Mouse (Mus musculus): ENCODE data around the gene Slc44a5. TPM values are rescaled to one million over a fixed set of nuclear protein-coding genes. Genes with fewer than 3 reads are reported as not detected.

Gene Slc44a5
- total and polyA plus RNA-seq, 3 experiments, result 0.14 to 0.25 TPM; not detected in 1

DNA sequence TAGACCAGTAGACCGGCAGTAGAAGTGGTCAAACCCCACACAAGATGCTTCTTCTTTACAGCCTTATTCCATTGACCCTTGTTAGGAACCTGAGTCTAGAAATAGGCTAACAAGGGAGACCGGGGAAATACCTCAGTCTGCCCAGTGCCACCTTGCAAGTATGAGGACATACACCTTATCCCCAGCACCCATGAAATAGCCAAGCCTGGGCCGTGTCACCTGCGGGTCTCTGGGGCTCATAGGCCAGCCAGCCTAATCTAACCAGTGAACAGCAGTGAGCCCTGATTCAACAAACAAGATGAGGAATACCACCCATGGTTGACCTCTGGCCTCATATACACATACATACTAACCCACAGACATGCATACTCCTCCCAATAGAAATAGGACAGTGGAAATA, 142.2 kb downstream of the Slc44a5 start:
- 93% methylated on average over 4 of the region's 4 CpGs for WGBS

DNA sequence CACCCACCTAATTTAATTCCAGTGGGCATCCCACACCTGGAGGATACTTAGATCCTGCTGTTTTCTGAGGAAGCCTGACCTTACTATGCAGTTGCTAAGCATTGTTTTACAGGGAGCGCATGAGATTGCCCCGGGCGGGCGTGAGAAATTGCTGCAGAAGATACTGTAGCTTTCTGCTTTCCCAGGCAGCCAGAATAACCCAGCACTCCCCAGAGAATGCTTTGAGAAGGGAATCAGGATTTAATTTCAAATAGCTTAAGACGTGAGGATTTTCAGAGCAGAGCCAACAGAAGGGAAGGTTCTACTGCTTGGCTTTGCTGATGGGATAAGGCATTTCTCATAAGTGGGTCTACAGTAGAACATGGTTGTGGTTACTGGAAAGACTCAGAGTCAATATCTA, 142.8 kb downstream of the Slc44a5 start:
- H3K27ac ChIP-seq, result no peak overlapping the region
- WGBS, result 86% methylated on average over 5 of the region's 5 CpGs
- no peaks in the 10 kb centered on the region for H3K4me1 ChIP-seq (ENCODE audit: control insufficient read depth, insufficient read depth, low read length)
- DNase-seq, result no peak
- H3K9ac ChIP-seq (ENCODE audit: low read depth, low read length), result no peak overlapping the region
- intact Hi-C loops (cut with DNase I), result no loop called here
- no peak overlapping the region for H3K4me3 ChIP-seq
- no peaks in the 10 kb centered on the region for H3K36me3 ChIP-seq (ENCODE audit: control insufficient read depth, insufficient read depth, low read length)
- no peaks in the 10 kb centered on the region for H3K79me2 ChIP-seq (replicated peaks; ENCODE audit: control insufficient read depth, insufficient read depth, low read length)
- TF ChIP-seq CTCF (IDR thresholded peaks at IDR 0.05) (no peak), EP300 (IDR thresholded peaks at IDR 0.05; ENCODE audit: insufficient read depth, low read depth, low read length) (no peak), POLR2A (IDR thresholded peaks at IDR 0.05; ENCODE audit: insufficient read depth, low read depth, low read length) (no peak)
- no peaks in the 10 kb centered on the region for H3K27me3 ChIP-seq (ENCODE audit: control insufficient read depth, insufficient read depth, low read length)

More for the DNA sequence above, 142.2 kb downstream of the Slc44a5 start:
- TF ChIP-seq EP300 (IDR thresholded peaks at IDR 0.05; ENCODE audit: insufficient read depth, low read depth, low read length) (no peak), POLR2A (IDR thresholded peaks at IDR 0.05; ENCODE audit: insufficient read depth, low read depth, low read length) (no peak), CTCF (IDR thresholded peaks at IDR 0.05) (no peak)
- intact Hi-C loops (cut with DNase I), result no loop called here
- Histone ChIP-seq H3K4me1 (ENCODE audit: control insufficient read depth, insufficient read depth, low read length) (no peaks in the 10 kb centered on the region), H3K27ac (no peak overlapping the region), H3K79me2 (replicated peaks; ENCODE audit: control insufficient read depth, insufficient read depth, low read length) (no peaks in the 10 kb centered on the region), H3K27me3 (ENCODE audit: control insufficient read depth, insufficient read depth, low read length) (no peaks in the 10 kb centered on the region), H3K36me3 (ENCODE audit: control insufficient read depth, insufficient read depth, low read length) (no peaks in the 10 kb centered on the region), H3K4me3 (no peak overlapping the region), H3K9ac (ENCODE audit: low read depth, low read length) (no peak overlapping the region)
- no peak for DNase-seq

- no peaks in the 10 kb centered on the region for H3K4me1 ChIP-seq (ENCODE audit: control insufficient read depth, insufficient read depth, low read length)
- H3K79me2 ChIP-seq (replicated peaks; ENCODE audit: control insufficient read depth, insufficient read depth, low read length), result no peaks in the 10 kb centered on the region
- TF ChIP-seq POLR2A (IDR thresholded peaks at IDR 0.05; ENCODE audit: insufficient read depth, low read depth, low read length), result no peak
- 81% methylated on average over 6 of the region's 6 CpGs for WGBS
- no peaks in the 10 kb centered on the region for H3K36me3 ChIP-seq (ENCODE audit: control insufficient read depth, insufficient read depth, low read length)
- H3K27me3 ChIP-seq (ENCODE audit: control insufficient read depth, insufficient read depth, low read length), result no peaks in the 10 kb centered on the region
- H3K4me3 ChIP-seq, result no peak overlapping the region
- no peak overlapping the region for H3K27ac ChIP-seq
- intact Hi-C loops (cut with DNase I), result no loop called here
- no peak overlapping the region for H3K9ac ChIP-seq (ENCODE audit: low read depth, low read length)
- no peak for DNase-seq
These were observed 145.9 kb downstream of the Slc44a5 start for GRCm38 (mm10) chr3:154118992-154119603.

DNA sequence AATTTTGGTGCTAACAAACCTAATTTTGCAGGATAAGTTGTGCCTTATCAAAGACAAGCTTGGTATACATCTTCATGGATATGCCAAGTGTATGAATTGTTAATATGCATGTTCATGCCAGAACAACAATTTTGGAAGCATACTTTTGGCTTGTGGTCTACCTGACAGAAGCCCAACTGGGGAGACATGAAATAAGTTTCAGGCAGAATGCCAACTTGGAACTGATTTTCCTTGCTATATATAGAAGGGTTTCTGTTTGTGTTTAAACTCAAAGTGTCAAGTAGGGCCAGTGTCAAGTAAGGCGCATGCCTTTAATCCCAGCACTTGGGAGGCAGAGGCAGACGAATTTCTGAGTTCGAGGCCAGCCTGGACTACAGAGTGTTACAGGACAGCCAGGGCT, 149.3 kb downstream of the Slc44a5 start:
- DNase-seq, result no peak
- Histone ChIP-seq H3K4me3 (no peak overlapping the region), H3K36me3 (ENCODE audit: control insufficient read depth, insufficient read depth, low read length) (no peaks in the 10 kb centered on the region), H3K9ac (ENCODE audit: low read depth, low read length) (no peak overlapping the region), H3K79me2 (replicated peaks; ENCODE audit: control insufficient read depth, insufficient read depth, low read length) (no peaks in the 10 kb centered on the region), H3K27me3 (ENCODE audit: control insufficient read depth, insufficient read depth, low read length) (no peaks in the 10 kb centered on the region), H3K4me1 (ENCODE audit: control insufficient read depth, insufficient read depth, low read length) (no peaks in the 10 kb centered on the region), H3K27ac (no peak overlapping the region)
- TF ChIP-seq POLR2A (IDR thresholded peaks at IDR 0.05; ENCODE audit: insufficient read depth, low read depth, low read length) (no peak), EP300 (IDR thresholded peaks at IDR 0.05; ENCODE audit: insufficient read depth, low read depth, low read length) (no peak), CTCF (IDR thresholded peaks at IDR 0.05) (no peak)
- intact Hi-C loops (cut with DNase I), result no loop called here
- WGBS, result 50% methylated on average over 3 of the region's 3 CpGs

GRCm38 (mm10) chr3:154124890-154125575, 151.8 kb downstream of the Slc44a5 start:
- TF ChIP-seq POLR2A (IDR thresholded peaks at IDR 0.05; ENCODE audit: insufficient read depth, low read depth, low read length) (no peak), EP300 (IDR thresholded peaks at IDR 0.05; ENCODE audit: insufficient read depth, low read depth, low read length) (no peak), CTCF (IDR thresholded peaks at IDR 0.05) (no peak)
- 89% methylated on average over 15 of the region's 15 CpGs for WGBS
- Histone ChIP-seq H3K27ac (no peak overlapping the region), H3K9ac (ENCODE audit: low read depth, low read length) (no peak overlapping the region), H3K79me2 (replicated peaks; ENCODE audit: control insufficient read depth, insufficient read depth, low read length) (no peaks in the 10 kb centered on the region), H3K4me1 (ENCODE audit: control insufficient read depth, insufficient read depth, low read length) (no peaks in the 10 kb centered on the region), H3K4me3 (no peak overlapping the region), H3K27me3 (ENCODE audit: control insufficient read depth, insufficient read depth, low read length) (no peaks in the 10 kb centered on the region), H3K36me3 (ENCODE audit: control insufficient read depth, insufficient read depth, low read length) (no peaks in the 10 kb centered on the region)
- no peak for DNase-seq
- intact Hi-C loops (cut with DNase I), result no loop called here

DNA sequence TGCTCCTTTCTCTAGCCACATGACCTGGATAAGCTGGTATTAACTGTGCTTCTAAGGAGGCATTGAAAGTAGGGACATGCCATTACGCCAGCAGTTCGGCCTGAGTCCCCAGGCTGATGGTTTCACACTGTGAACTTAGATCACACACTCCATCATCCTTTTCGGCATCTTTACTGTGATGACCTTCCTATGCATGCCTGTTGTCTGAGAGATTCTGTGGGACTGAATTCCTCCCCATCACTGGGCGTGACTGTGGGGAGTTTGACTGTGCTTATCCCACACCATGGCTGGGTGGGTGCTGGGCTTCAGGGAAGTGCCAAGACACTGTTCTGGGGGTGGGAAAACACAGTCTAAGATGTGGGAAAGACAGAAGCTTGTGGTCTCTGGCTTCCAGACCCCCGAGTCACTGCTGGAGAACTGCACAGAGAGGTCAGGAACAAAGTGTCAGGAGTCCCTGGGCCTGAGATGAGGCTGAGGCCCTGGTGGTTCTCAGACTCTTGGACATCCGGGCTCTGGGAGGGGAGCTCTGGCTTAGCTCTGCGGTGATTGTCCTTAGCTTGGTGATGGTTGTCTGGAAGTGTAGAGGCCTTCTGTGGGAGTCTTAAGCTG, 152.6 kb downstream of the Slc44a5 start:
- no peaks in the 10 kb centered on the region for H3K27me3 ChIP-seq (ENCODE audit: control insufficient read depth, insufficient read depth, low read length)
- no peak overlapping the region for H3K27ac ChIP-seq
- no peaks in the 10 kb centered on the region for H3K4me1 ChIP-seq (ENCODE audit: control insufficient read depth, insufficient read depth, low read length)
- no peaks in the 10 kb centered on the region for H3K36me3 ChIP-seq (ENCODE audit: control insufficient read depth, insufficient read depth, low read length)
- WGBS, result 84% methylated on average over 7 of the region's 7 CpGs
- no peak overlapping the region for H3K4me3 ChIP-seq
- no peak for TF ChIP-seq CTCF (IDR thresholded peaks at IDR 0.05)
- TF ChIP-seq POLR2A (IDR thresholded peaks at IDR 0.05; ENCODE audit: insufficient read depth, low read depth, low read length), result no peak
- no peak for TF ChIP-seq EP300 (IDR thresholded peaks at IDR 0.05; ENCODE audit: insufficient read depth, low read depth, low read length)
- intact Hi-C loops (cut with DNase I), result no loop called here
- DNase-seq, result no peak
- no peak overlapping the region for H3K9ac ChIP-seq (ENCODE audit: low read depth, low read length)
- no peaks in the 10 kb centered on the region for H3K79me2 ChIP-seq (replicated peaks; ENCODE audit: control insufficient read depth, insufficient read depth, low read length)
